Mouse (Mus musculus) bone marrow macrophage, adult 2 months (primary cell): ENCODE measurements around the gene Timm10.
A peak's percentile ranks its signal among the peaks of the same experiment; 100 is the strongest.

Source experiments
- CTCF ChIP-seq: IDR thresholded peaks from 2 replicates; pipeline ENCODE4 v1.5.1; 2012; ENCODE audit warnings: low read depth, mild to moderate bottlenecking, low read length, moderate library complexity
- POLR2A ChIP-seq: IDR thresholded peaks from 2 replicates; pipeline ENCODE4 v1.6.1; 2012; ENCODE audit warnings: mild to moderate bottlenecking, low read depth, low read length, borderline replicate concordance

DNA sequence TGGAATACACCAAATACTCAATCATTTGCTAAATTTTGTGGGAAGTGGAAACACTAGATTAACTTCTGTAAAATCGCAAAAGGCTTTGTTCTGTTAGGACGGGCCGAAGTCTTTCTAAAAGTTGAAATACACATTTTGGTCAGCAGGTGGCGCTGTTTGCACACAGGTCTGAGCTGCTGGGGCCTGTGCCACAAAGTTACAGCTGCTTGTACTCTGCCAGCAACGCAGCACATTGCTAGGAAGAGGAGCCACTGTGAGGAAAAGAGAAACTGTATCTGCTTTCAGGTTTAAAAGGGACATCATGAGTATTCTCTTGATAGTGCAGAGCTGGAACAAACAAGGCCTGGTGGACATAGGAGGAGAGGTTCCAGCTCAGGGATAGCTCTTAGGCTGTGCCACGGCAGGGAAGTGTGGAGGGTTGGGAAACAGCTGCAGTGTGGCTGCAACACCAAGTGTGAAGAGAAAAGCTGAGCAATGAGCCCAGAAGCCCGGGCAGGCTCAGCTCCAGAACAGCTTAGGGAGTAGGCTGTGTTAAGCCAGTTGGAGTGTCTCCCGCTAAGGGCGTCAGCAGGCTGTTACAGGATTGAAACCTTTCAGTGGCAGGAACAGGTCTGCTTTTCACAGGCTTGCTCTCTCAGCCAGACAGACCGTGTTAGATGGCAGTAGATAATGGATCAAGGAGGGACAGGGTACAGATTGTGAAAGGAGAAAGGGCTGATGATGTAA lies 5.0 kb downstream of the Timm10 start:
- TF ChIP-seq POLR2A (no peak), CTCF (peak; percentile 89)
